Mouse (Mus musculus) midbrain, embryonic 16.5 days (tissue): ENCODE results near the gene Hmgcl. TPM values are rescaled to one million over a fixed set of nuclear protein-coding genes. Genes with fewer than 3 reads are reported as not detected.

Experiments
- ATAC-seq: fragments of 200-750 bp; cut with Nextera tagmentation; 2 replicates; pipeline ENCODE4 v1.8.0; 2017; ENCODE audit warnings: moderate TSS enrichment
- H3K27ac ChIP-seq: fragments of 300-500 bp; sonication (generic); 2 replicates; pipeline ENCODE4 v1.5.1; 2014; ENCODE audit warnings: mild to moderate bottlenecking, low read length, mixed read lengths
- H3K27me3 ChIP-seq: fragments of 300-500 bp; sonication (generic); 2 replicates; pipeline ENCODE4 v1.6.1; 2014; ENCODE audit warnings: low read depth, low read length, mixed read lengths; ENCODE audit not compliant: control insufficient read depth, insufficient read depth
- H3K36me3 ChIP-seq: fragments of 300-500 bp; sonication (generic); 2 replicates; pipeline ENCODE4 v1.6.1; 2014; ENCODE audit warnings: mild to moderate bottlenecking, low read length, moderate library complexity, mixed read lengths; ENCODE audit not compliant: control insufficient read depth, insufficient read depth
- H3K4me1 ChIP-seq: fragments of 300-500 bp; sonication (generic); 2 replicates; pipeline ENCODE4 v1.6.1; 2014; ENCODE audit warnings: mild to moderate bottlenecking, low read length, mixed read lengths; ENCODE audit not compliant: control insufficient read depth, insufficient read depth
- H3K4me2 ChIP-seq: fragments of 300-500 bp; sonication (generic); 2 replicates; pipeline ENCODE4 v1.6.1; 2014; ENCODE audit warnings: mild to moderate bottlenecking, low read length, mixed read lengths
- H3K4me3 ChIP-seq: fragments of 300-500 bp; sonication (generic); 2 replicates; pipeline ENCODE4 v1.5.1; 2014; ENCODE audit warnings: low read depth, mild to moderate bottlenecking, low read length, moderate library complexity, mixed read lengths
- H3K9ac ChIP-seq: fragments of 300-500 bp; sonication (generic); 2 replicates; pipeline ENCODE4 v1.6.1; 2014; ENCODE audit warnings: low read depth, low read length, mixed read lengths
- H3K9me3 ChIP-seq: fragments of 300-500 bp; sonication (generic); replicated peaks from 2 replicates; pipeline ENCODE4 v1.6.1; 2014; ENCODE audit warnings: mild to moderate bottlenecking, low read length, mixed read lengths; ENCODE audit not compliant: control insufficient read depth, poor library complexity, severe bottlenecking
- WGBS: fragments of 180-500 bp; shearing (Covaris S2); extraction: QIAGEN DNeasy Blood & Tissue Kit; methylation state at CpG from one replicate; pipeline ENCODE4 v1.1.7; 2014; 5-methylcytosine and 5-hydroxymethylcytosine counted together
- polyA plus RNA-seq: library from polyadenylated mRNA; unstranded; fragments of >200 nt; fragmentation: Nextera tagmentation; extraction: Ambion mirVana; gene quantifications from 2 replicates; pipeline ENCODE4 v1.2.1, GENCODE M21; 2015

Hmgcl gene
- polyA plus RNA-seq, 1 experiment from 2014 or later = 68.6 TPM

DNA sequence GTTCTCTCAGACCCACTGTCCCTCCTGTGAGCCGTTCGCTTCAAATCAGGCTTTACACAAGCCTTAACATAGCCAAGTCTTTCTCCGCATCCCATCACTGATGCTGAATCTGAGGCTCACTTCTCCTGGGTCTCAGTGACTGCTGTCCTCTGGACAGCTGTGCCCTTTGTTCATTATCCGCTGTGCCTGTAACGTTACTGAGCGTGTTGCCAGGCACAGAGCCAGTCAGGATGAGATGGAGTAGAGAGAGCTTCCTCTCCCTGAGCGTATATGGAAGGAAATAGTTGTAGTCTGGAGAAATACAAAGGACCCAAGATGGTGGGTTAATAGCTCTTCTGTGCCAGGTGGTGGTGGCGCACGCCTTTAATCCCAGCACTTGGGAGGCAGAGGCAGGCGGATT, 3.2 kb downstream of the Hmgcl start:
- no peak overlapping the region for H3K27ac ChIP-seq
- 81% methylated on average over 10 of the region's 10 CpGs for WGBS
- no peak overlapping the region for H3K4me3 ChIP-seq
- H3K9ac ChIP-seq = no peak overlapping the region
- H3K9me3 ChIP-seq = no peaks in the 10 kb centered on the region
- ATAC-seq = no peak
- H3K4me1 ChIP-seq = peaks cover 16% of the 10 kb centered on the region
- no peak overlapping the region for H3K4me2 ChIP-seq
- no peaks in the 10 kb centered on the region for H3K27me3 ChIP-seq
- H3K36me3 ChIP-seq = peaks cover 12% of the 10 kb centered on the region

DNA sequence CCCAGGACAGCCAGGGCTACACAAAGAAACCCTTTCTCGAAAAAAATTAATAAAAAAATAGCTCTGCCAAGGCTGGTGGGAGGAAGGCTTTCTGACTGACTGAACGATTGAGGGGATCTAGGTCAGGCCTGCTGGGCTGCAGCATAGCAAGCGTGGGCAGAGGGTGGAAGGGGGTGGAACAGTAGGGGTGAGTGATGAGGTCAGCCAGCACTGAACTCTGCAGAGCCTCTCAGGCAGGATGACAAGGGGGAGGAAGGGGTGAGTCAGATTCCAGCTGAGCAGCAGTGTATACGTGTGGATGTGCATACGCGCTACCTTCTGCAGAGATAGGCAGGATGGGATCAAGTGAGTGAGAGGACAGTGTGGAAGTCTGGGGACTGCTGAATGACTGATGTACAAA, 3.7 kb downstream of the Hmgcl start:
- Histone ChIP-seq H3K4me3 (no peak overlapping the region), H3K36me3 (peaks cover 12% of the 10 kb centered on the region), H3K9ac (no peak overlapping the region), H3K27me3 (no peaks in the 10 kb centered on the region), H3K4me1 (peaks cover 16% of the 10 kb centered on the region), H3K4me2 (no peak overlapping the region), H3K27ac (no peak overlapping the region), H3K9me3 (no peaks in the 10 kb centered on the region)
- no peak for ATAC-seq
- WGBS = 73% methylated on average over 6 of the region's 6 CpGs

DNA sequence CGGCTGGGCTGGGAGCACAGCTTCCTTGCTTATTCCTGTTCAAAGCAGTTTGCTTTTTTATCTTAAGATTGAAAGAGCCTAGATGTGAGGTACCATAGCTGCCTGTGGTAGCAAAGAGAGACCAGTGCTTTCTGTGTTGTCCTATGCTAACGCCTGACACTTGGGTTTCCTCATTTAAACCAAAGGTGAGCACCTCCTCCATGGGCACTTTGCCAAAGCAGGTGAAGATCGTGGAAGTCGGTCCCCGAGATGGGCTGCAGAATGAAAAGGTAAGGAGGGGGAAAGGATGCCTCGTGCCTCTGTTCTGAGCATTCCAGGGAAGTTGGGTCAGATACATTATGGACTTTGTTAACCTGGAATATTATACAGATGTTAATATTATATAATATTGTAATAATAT, 4.1 kb downstream of the Hmgcl start:
- H3K4me3 ChIP-seq = no peak overlapping the region
- no peak overlapping the region for H3K4me2 ChIP-seq
- H3K9me3 ChIP-seq = no peaks in the 10 kb centered on the region
- H3K9ac ChIP-seq = no peak overlapping the region
- ATAC-seq = no peak
- H3K27me3 ChIP-seq = no peaks in the 10 kb centered on the region
- H3K27ac ChIP-seq = no peak overlapping the region
- H3K4me1 ChIP-seq = peaks cover 16% of the 10 kb centered on the region
- H3K36me3 ChIP-seq = peaks cover 15% of the 10 kb centered on the region
- WGBS = 88% methylated on average over 6 of the region's 6 CpGs

DNA sequence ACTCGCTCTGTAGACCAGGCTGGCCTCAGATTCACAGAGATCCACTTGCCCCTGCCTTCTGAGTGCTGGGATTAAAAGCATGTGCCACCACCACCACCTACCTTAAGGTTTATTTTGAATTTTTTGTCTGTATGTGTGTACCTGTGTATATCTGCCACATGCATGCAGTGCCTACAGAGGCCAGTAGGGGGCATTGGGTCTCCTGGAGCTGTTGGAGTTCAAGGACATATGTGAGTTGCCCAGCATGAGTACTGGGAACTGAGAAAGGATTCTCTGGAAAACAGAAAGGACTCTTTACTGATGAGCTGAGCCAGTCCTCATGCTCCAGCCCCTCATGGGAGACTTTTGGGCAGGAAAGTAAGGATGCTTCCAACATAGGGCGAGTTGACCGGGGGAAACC, 5.3 kb downstream of the Hmgcl start:
- H3K27me3 ChIP-seq = no peaks in the 10 kb centered on the region
- no peak overlapping the region for H3K4me3 ChIP-seq
- no peak overlapping the region for H3K9ac ChIP-seq
- H3K4me1 ChIP-seq = peaks cover 12% of the 10 kb centered on the region
- 96% methylated on average over 3 of the region's 3 CpGs for WGBS
- H3K27ac ChIP-seq = no peak overlapping the region
- H3K36me3 ChIP-seq = peaks cover 21% of the 10 kb centered on the region
- H3K4me2 ChIP-seq = no peak overlapping the region
- ATAC-seq = no peak
- no peaks in the 10 kb centered on the region for H3K9me3 ChIP-seq

DNA sequence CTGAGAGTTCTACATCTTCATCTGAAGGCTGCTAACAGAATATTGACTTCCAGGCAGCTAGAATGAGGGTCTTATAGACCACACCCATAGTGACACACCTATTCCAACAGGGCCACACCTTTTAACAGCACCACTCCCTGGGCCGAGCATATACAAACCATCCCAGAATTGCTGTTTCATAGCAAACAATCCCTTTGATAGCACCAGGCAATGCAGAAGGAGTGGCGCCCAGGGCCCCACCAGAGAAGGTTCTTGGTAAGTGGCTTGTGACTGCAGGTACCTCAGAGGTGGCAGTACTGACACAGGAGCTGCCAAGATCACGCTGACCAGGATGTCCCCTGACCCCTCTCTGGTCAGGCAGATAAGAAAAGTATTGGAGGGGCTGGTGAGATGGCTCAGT, 6.9 kb downstream of the Hmgcl start:
- 89% methylated on average over 3 of the region's 3 CpGs for WGBS
- H3K9ac ChIP-seq = no peak overlapping the region
- H3K27me3 ChIP-seq = no peaks in the 10 kb centered on the region
- peaks cover 5% of the 10 kb centered on the region for H3K4me1 ChIP-seq
- H3K4me3 ChIP-seq = no peak overlapping the region
- ATAC-seq = no peak
- no peaks in the 10 kb centered on the region for H3K9me3 ChIP-seq
- H3K27ac ChIP-seq = no peak overlapping the region
- no peak overlapping the region for H3K4me2 ChIP-seq
- H3K36me3 ChIP-seq = peaks cover 24% of the 10 kb centered on the region

DNA sequence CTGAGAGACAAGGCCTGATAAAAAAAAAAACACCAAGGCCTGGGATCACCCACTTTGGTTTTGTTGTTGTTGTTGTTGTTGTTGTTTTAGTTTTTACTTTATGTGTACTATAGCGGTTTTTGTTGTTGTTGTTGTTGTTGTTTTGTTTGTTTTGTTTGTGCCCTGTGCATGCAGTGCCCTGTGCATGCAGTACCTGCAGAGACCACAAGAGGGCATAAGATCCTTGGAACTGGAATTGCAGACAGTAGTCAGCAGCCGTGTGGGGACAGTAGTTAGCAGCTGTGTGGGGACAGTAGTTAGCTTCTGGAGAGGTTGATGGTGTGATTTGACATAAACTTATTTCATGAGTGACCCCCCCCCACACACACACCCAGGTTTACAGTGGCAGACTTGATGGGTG, 8.0 kb downstream of the Hmgcl start:
- Histone ChIP-seq H3K9me3 (no peaks in the 10 kb centered on the region), H3K4me2 (no peak overlapping the region), H3K36me3 (peaks cover 26% of the 10 kb centered on the region), H3K4me1 (no peaks in the 10 kb centered on the region), H3K9ac (no peak overlapping the region), H3K27me3 (no peaks in the 10 kb centered on the region), H3K27ac (no peak overlapping the region), H3K4me3 (no peak overlapping the region)
- ATAC-seq = 0 out of 2 replicates have a peak, but pooled peaks have one; percentile 29
- WGBS = 5% methylated on average over 2 of the region's 2 CpGs

DNA sequence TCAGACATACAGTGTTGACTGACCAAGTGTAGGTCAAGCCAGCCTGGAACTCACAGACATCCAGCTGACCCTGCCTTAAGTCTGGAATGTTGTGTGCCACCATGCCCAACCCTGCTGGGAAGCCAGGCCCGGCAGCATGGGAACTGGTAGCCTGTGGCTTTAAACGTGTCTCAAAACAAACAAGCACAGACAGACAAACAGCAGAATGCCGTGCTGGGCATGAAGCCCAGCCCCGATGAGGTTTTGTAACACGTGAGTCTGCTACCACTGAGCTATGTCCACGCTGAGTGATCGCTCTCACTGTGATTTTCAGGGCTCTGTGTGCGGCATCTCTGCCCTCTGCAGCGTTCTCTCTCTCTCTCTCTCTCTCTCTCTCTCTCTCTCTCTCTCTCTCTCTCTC, 9.6 kb downstream of the Hmgcl start:
- Histone ChIP-seq H3K4me2 (no peak overlapping the region), H3K27me3 (no peaks in the 10 kb centered on the region), H3K4me1 (no peaks in the 10 kb centered on the region), H3K36me3 (peaks cover 33% of the 10 kb centered on the region), H3K4me3 (no peak overlapping the region), H3K27ac (no peak overlapping the region), H3K9ac (no peak overlapping the region), H3K9me3 (no peaks in the 10 kb centered on the region)
- 85% methylated on average over 8 of the region's 9 CpGs for WGBS
- no peak for ATAC-seq

DNA sequence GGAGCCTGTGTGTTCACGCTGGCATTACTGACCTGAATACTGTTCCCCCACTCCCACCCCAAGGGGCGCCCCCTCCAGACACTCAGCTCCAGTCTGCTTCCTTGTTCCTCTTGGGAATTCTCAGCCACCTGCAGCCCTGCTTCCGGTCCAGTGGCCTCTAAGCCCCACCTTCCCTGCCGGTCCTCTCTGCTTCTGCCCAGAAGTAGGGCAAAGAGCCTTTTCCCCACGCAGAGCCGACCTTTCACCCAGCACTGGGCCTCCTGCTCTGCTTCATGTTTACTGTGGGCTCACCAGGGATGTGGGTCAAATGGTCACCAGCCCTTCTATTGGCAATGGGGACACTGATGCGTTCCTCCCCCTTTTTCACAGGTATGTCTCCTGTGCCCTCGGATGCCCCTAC, 12.1 kb downstream of the Hmgcl start:
- Histone ChIP-seq H3K27ac (no peak overlapping the region), H3K4me2 (no peak overlapping the region), H3K9me3 (no peaks in the 10 kb centered on the region), H3K4me1 (peaks cover 6% of the 10 kb centered on the region), H3K9ac (no peak overlapping the region), H3K27me3 (no peaks in the 10 kb centered on the region), H3K36me3 (peaks cover 21% of the 10 kb centered on the region), H3K4me3 (no peak overlapping the region)
- ATAC-seq = no peak
- 65% methylated on average over 8 of the region's 8 CpGs for WGBS

DNA sequence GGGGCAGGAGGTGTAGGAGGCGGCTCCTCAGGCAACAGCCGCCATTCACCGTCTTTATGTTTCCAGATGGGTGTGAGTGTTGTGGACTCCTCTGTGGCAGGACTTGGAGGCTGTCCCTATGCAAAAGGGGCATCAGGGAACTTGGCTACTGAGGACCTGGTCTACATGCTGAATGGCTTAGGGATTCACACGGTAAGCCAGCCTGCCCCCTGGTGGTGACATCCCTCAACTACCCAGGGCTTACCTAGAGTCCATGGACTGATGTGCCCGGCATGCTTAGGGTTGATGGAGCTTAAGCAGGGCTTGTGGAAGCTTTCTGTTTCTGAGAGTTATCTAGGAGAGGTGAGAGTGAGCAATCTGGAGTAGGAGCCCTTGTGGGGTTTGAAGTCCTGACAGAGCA, 14.5 kb downstream of the Hmgcl start:
- Histone ChIP-seq H3K4me1 (peaks cover 16% of the 10 kb centered on the region), H3K27me3 (no peaks in the 10 kb centered on the region), H3K4me3 (no peak overlapping the region), H3K36me3 (peaks cover 15% of the 10 kb centered on the region), H3K4me2 (no peak overlapping the region), H3K9me3 (no peaks in the 10 kb centered on the region), H3K9ac (no peak overlapping the region), H3K27ac (no peak overlapping the region)
- 23% methylated on average over 5 of the region's 5 CpGs for whole genome bisulfite sequencing
- ATAC-seq = no peak

DNA sequence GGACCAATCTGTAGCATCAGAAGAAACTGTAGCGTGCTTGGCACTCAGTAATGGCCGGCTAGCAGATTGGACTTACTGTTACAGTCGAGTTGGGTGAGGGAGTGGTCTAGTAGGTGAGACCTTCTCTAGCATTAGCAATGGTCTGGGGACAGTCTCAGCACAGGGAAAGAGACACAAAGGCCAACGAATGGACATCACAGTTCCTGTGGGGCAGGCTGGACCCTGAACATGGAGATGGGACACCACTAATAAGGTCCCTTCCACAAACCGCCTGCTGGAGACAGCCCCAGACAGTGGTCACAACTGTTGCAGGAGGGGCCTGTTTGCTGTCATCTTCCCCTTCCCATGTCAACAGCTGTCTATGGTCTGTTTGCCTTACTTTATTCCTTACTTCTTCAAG, 15.5 kb downstream of the Hmgcl start:
- no peak for ATAC-seq
- Histone ChIP-seq H3K9ac (no peak overlapping the region), H3K4me2 (no peak overlapping the region), H3K9me3 (no peaks in the 10 kb centered on the region), H3K4me1 (peaks cover 16% of the 10 kb centered on the region), H3K27me3 (no peaks in the 10 kb centered on the region), H3K27ac (no peak overlapping the region), H3K36me3 (peaks cover 10% of the 10 kb centered on the region), H3K4me3 (no peak overlapping the region)
- WGBS = 91% methylated on average over 5 of the region's 5 CpGs
